Mouse (Mus musculus) MEL (cell line): ENCODE data around the gene Nol7. TPM values are rescaled to one million over a fixed set of nuclear protein-coding genes. Genes with fewer than 3 reads are reported as not detected.

Experiments used
- DNase-seq: peaks from one replicate; pipeline ENCODE4 v3.0.0; 2011; ENCODE audit warnings: low read depth, low spot score
- H3K27ac ChIP-seq: 2 replicates; pipeline ENCODE4 v1.5.1; 2012; ENCODE audit warnings: low read depth, mild to moderate bottlenecking, control low read depth, low read length, moderate library complexity; ENCODE audit not compliant: control insufficient read depth
- H3K27me3 ChIP-seq, 2 experiments: fragments of 150-350 bp in 1 of 2; sonication (generic) in 1 of 2; 2 replicates each; pipeline ENCODE4 v1.6.1; 2012; ENCODE audit warnings: low read length in 2 of 2, mild to moderate bottlenecking in 2 of 2, improper control_type of control experiment in 1 of 2, moderate library complexity in 1 of 2; ENCODE audit not compliant: insufficient read depth in 2 of 2, control insufficient read depth in 1 of 2
- H3K36me3 ChIP-seq, 2 experiments: 2 replicates each; pipeline ENCODE4 v1.6.1; 2012 to 2014; ENCODE audit warnings: low read length in 2 of 2, improper control_type of control experiment in 1 of 2, inconsistent platforms in 1 of 2, mild to moderate bottlenecking in 1 of 2; ENCODE audit not compliant: insufficient read depth in 2 of 2, control insufficient read depth in 1 of 2
- H3K4me1 ChIP-seq, 2 experiments: fragments of 150-350 bp in 1 of 2; sonication (generic) in 1 of 2; 2 replicates each; pipeline ENCODE4 v1.6.1; 2012; ENCODE audit warnings: low read length in 2 of 2, improper control_type of control experiment in 1 of 2, mild to moderate bottlenecking in 1 of 2; ENCODE audit not compliant: insufficient read depth in 2 of 2, control insufficient read depth in 1 of 2
- H3K4me3 ChIP-seq, 2 experiments: fragments of 150-350 bp in 1 of 2; sonication (generic) in 1 of 2; 2 replicates each; pipeline ENCODE4 v1.5.1; 2012; ENCODE audit warnings: low read depth in 2 of 2, low read length in 2 of 2, mild to moderate bottlenecking in 2 of 2, moderate library complexity in 2 of 2, control low read depth in 1 of 2, improper control_type of control experiment in 1 of 2; ENCODE audit not compliant: control insufficient read depth in 1 of 2, insufficient read depth in 1 of 2
- H3K79me2 ChIP-seq: 2 replicates; pipeline ENCODE4 v1.6.1; 2012; ENCODE audit warnings: mild to moderate bottlenecking, low read length, moderate library complexity; ENCODE audit not compliant: control insufficient read depth, poor library complexity, insufficient read depth
- H3K9ac ChIP-seq: 2 replicates; pipeline ENCODE4 v1.6.1; 2012; ENCODE audit warnings: low read depth, mild to moderate bottlenecking, control low read depth, low read length, moderate library complexity; ENCODE audit not compliant: control insufficient read depth, poor library complexity, severe bottlenecking
- H3K9me3 ChIP-seq: fragments of 150-350 bp; sonication (generic); replicated peaks from 2 replicates; pipeline ENCODE4 v1.6.1; 2012; ENCODE audit warnings: mild to moderate bottlenecking, low read length, improper control_type of control experiment, moderate library complexity; ENCODE audit not compliant: insufficient read depth
- BHLHE40 ChIP-seq: IDR thresholded peaks from 2 replicates; pipeline ENCODE4 v1.6.1; 2012; ENCODE audit warnings: low read depth, mild to moderate bottlenecking, inconsistent platforms, low read length, improper control_type of control experiment, borderline replicate concordance
- CTCF ChIP-seq, 3 experiments: IDR thresholded peaks in 2 of 3; conservative IDR thresholded peaks in 1 of 3; 2 replicates each; pipeline ENCODE4 v1.5.1; 2011 to 2012; ENCODE audit warnings: low read length in 3 of 3, low read depth in 2 of 3, mild to moderate bottlenecking in 2 of 3, improper control_type of control experiment in 1 of 3, inconsistent platforms in 1 of 3, mixed read lengths in 1 of 3, moderate library complexity in 1 of 3; ENCODE audit not compliant: control insufficient read depth in 1 of 3, insufficient read depth in 1 of 3, poor library complexity in 1 of 3, severe bottlenecking in 1 of 3
- ETS1 ChIP-seq: IDR thresholded peaks from 2 replicates; pipeline ENCODE4 v1.6.1; 2012; ENCODE audit warnings: low read depth, mild to moderate bottlenecking, inconsistent platforms, low read length, improper control_type of control experiment, moderate library complexity
- HCFC1 ChIP-seq: IDR thresholded peaks from 2 replicates; pipeline ENCODE4 v1.6.1; 2012; ENCODE audit warnings: low read depth, mild to moderate bottlenecking, inconsistent platforms, low read length, improper control_type of control experiment, moderate library complexity
- MAFK ChIP-seq: IDR thresholded peaks from 2 replicates; pipeline ENCODE4 v1.6.1; 2011; ENCODE audit warnings: low read depth, mild to moderate bottlenecking, low read length, improper control_type of control experiment, borderline replicate concordance
- MAZ ChIP-seq: IDR thresholded peaks from 2 replicates; pipeline ENCODE4 v1.6.1; 2012; ENCODE audit warnings: low read depth, mild to moderate bottlenecking, inconsistent platforms, low read length, improper control_type of control experiment
- MEF2A ChIP-seq: IDR thresholded peaks from 2 replicates; pipeline ENCODE4 v1.6.1; 2014; ENCODE audit warnings: low read depth, mild to moderate bottlenecking, inconsistent platforms, low read length, improper control_type of control experiment; ENCODE audit not compliant: poor library complexity, insufficient replicate concordance, severe bottlenecking; ENCODE audit errors: extremely low read depth
- MXI1 ChIP-seq: IDR thresholded peaks from 2 replicates; pipeline ENCODE4 v1.6.1; 2011; ENCODE audit warnings: mild to moderate bottlenecking, low read depth, low read length, improper control_type of control experiment
- MYB ChIP-seq: IDR thresholded peaks from 2 replicates; pipeline ENCODE4 v1.6.1; 2011; ENCODE audit warnings: mild to moderate bottlenecking, low read depth, low read length, improper control_type of control experiment
- MYC ChIP-seq: IDR thresholded peaks from 2 replicates; pipeline ENCODE4 v1.6.1; 2011; ENCODE audit warnings: low read depth, mild to moderate bottlenecking, low read length, improper control_type of control experiment, moderate library complexity
- POLR2AphosphoS2 ChIP-seq: IDR thresholded peaks from 2 replicates; pipeline ENCODE4 v1.6.1; 2011; ENCODE audit warnings: low read length, improper control_type of control experiment
- RAD21 ChIP-seq: IDR thresholded peaks from 2 replicates; pipeline ENCODE4 v1.6.1; 2011; ENCODE audit warnings: mild to moderate bottlenecking, low read depth, low read length, improper control_type of control experiment
- RCOR1 ChIP-seq: IDR thresholded peaks from 2 replicates; pipeline ENCODE4 v1.6.1; 2012; ENCODE audit warnings: low read depth, mild to moderate bottlenecking, inconsistent platforms, low read length, improper control_type of control experiment
- SIN3A ChIP-seq: IDR thresholded peaks from 2 replicates; pipeline ENCODE4 v1.6.1; 2012; ENCODE audit warnings: low read length, improper control_type of control experiment, inconsistent platforms
- UBTF ChIP-seq: IDR thresholded peaks from 2 replicates; pipeline ENCODE4 v1.6.1; 2012; ENCODE audit warnings: low read depth, mild to moderate bottlenecking, inconsistent platforms, low read length, improper control_type of control experiment, moderate library complexity, borderline replicate concordance; ENCODE audit not compliant: insufficient read depth
- USF1 ChIP-seq: IDR thresholded peaks from 2 replicates; pipeline ENCODE4 v1.6.1; 2014; ENCODE audit warnings: low read depth, mild to moderate bottlenecking, inconsistent platforms, low read length, improper control_type of control experiment, moderate library complexity
- ZKSCAN1 ChIP-seq: IDR thresholded peaks from 2 replicates; pipeline ENCODE4 v1.6.1; 2012; ENCODE audit warnings: low read depth, mild to moderate bottlenecking, inconsistent platforms, low read length, improper control_type of control experiment, moderate library complexity
- polyA plus RNA-seq, 2 experiments: library from polyadenylated mRNA; stranded (reverse) in 1 of 2; unstranded in 1 of 2; fragments of >175 nt in 1 of 2; fragments of >200 nt in 1 of 2; gene quantifications; 2 replicates each; pipeline versions ENCODE4 v1.2.1 to v1.2.4; 2012; ENCODE audit warnings: low replicate concordance in 2 of 2, low read depth in 1 of 2; ENCODE audit not compliant: insufficient read length in 2 of 2, insufficient read depth in 1 of 2, missing spikeins in 1 of 2
- total RNA-seq: library from RNA; depleted of rRNA; stranded (reverse); fragments of 300-350 nt; gene quantifications from 2 replicates; pipeline ENCODE4 v1.2.3, GENCODE M21; 2012

Gene Nol7
- total and polyA plus RNA-seq, 3 experiments = 157 to 253 (median 186) TPM

DNA sequence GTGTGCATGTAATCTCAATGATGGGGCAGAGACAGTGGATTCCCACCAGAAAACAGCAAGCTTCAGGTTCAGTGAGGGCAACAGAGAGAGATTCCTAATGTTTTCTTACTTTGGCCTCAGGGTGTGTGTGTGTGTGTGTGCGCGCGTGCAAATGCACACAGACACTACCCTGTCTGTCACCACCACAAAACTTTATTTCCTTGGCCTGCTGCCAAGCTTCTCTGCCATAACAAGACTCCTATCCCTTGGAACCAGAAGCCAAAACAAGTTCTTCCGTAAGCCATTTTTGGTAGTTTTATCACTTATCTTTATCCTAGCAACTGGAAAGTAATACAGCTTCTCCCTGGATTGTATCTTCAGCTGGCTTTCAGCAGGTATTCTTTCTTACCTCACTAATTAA lies 30.2 kb downstream of the Nol7 start:
- DNase-seq = peak; percentile 24
- no peak overlapping the region for H3K27ac ChIP-seq
- H3K79me2 ChIP-seq = peaks cover 1% of the 10 kb centered on the region
- no peak for TF ChIP-seq ZKSCAN1
- no peak for TF ChIP-seq MAFK
- no peak for TF ChIP-seq CTCF (IDR thresholded peaks at IDR 0.05 in 2 of 3, conservative IDR thresholded peaks at IDR 0.05 in 1 of 3; ENCODE audit: control insufficient read depth in 1 of 3, insufficient read depth in 1 of 3, low read depth in 2 of 3, low read length in 3 of 3, poor library complexity in 1 of 3, severe bottlenecking in 1 of 3)
- no peak for TF ChIP-seq BHLHE40
- TF ChIP-seq, all 39 proteins: peak for 0
- no peaks in the 10 kb centered on the region for H3K27me3 ChIP-seq
- H3K9ac ChIP-seq = no peak overlapping the region
- H3K4me1 ChIP-seq = no peaks in the 10 kb centered on the region
- H3K9me3 ChIP-seq = no peaks in the 10 kb centered on the region
- peaks cover 0 to 2% of the 10 kb centered on the region in 2 experiments; a peak in 2 of 4 replicates for H3K36me3 ChIP-seq
- no peak overlapping the region for H3K4me3 ChIP-seq

DNA sequence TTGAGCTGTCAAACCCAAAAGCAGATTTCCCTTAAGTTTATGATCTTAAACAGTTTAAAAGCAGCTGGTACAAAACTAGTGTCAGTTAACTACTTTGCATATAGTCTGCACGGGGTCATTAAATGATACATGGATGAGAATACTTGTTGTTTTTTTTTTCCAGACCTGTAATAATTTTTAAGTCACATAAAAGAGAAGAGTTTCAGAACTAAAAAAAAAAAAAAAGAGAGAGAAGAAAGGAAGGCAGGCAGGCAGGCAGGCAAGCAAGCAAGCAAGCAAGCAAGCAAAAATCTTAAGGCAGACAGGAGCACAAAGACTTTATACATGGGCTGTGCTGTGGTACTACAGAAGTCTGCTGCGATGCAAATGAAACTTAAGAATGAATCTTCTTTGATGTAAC lies 35.2 kb downstream of the Nol7 start:
- Histone ChIP-seq H3K4me1 (no peaks in the 10 kb centered on the region), H3K9me3 (no peaks in the 10 kb centered on the region), H3K4me3 (no peak overlapping the region), H3K27me3 (no peaks in the 10 kb centered on the region), H3K36me3 (no peaks in the 10 kb centered on the region; a peak in 2 of 4 replicates), H3K27ac (no peak overlapping the region)
- no peak for DNase-seq
- TF ChIP-seq MAZ (no peak), RAD21 (no peak), RCOR1 (no peak), UBTF (no peak), MYB (no peak), USF1 (no peak), MXI1 (no peak), MYC (no peak), SIN3A (no peak), MAFK (no peak), POLR2AphosphoS2 (no peak), HCFC1 (no peak), ETS1 (no peak), CTCF (IDR thresholded peaks at IDR 0.05 in 2 of 3, conservative IDR thresholded peaks at IDR 0.05 in 1 of 3; ENCODE audit: control insufficient read depth in 1 of 3, insufficient read depth in 1 of 3, low read depth in 2 of 3, low read length in 3 of 3, poor library complexity in 1 of 3, severe bottlenecking in 1 of 3) (no peak), MEF2A (no peak)
- TF ChIP-seq, all 39 proteins: peak for 0
- Histone ChIP-seq H3K79me2 (peaks cover 13% of the 10 kb centered on the region), H3K9ac (no peak overlapping the region)
